14 mouse cellular contexts compared by ENCODE assay signal in the genomic region with DNA sequence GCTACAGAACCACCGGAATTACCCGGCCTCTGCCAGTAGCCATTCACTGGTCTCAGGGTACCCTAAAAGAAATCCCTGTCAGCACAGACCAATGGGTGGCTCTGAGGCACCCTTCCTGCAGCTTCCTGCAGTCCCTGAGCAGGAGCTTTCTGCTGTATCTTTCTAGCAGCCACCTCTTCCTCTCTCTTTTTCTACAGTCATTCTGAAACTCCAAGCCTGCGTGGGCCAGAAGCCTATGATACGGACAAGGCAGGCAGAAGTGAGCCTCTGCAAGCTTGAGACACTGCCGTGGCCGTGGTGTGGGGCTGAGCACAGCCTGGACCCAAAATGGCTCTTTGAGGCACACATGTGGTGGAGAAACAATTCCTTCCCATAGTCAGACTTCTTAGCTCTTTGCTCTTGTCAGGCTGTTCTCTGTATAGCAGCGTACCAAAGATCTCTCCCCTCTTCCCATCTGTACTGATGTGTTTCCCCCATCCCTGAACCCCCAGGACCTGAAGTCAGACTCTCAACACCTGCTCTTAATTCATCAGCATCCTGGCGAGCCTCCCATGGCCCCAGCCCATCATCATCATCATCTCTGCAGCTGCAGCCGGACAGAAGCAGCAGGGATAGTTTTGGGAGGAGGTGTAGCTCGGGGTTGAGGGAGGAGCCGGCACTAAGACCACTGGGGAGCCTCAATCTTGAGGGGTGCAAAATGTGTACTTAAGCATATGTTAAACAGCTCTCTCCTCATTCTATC. TPM values are rescaled to one million over a fixed set of nuclear protein-coding genes. Genes with fewer than 3 reads are reported as not detected.
A peak's percentile ranks its signal among the peaks of the same experiment; 100 is the strongest.
DNase-seq lines count a peak whose midpoint lies in the region; ATAC-seq and TF ChIP-seq lines count a peak whose summit lies in the region.
"Had no signal": no experiment of that assay in that cellular context is flagged by ENCODE, and none has a peak within 500 bp of the region (broad histone marks: within the 10 kb centered on the region; RNA-seq: fewer than 3 reads in every experiment).

No protein-coding gene starts in this region.

- peaks cover 38% of the 10 kb centered on the region for H3K79me3 ChIP-seq in C2C12 (ENCODE audit: low read depth)

- peaks cover 47% of the 10 kb centered on the region for H3K4me1 ChIP-seq in hindbrain, embryonic 10.5 days (replicated peaks)
- H3K4me1 ChIP-seq in hindbrain, embryonic 16.5 days (ENCODE audit: control insufficient read depth, insufficient read depth, low read depth, low read length) = peaks cover 14% of the 10 kb centered on the region

- H3K4me2 ChIP-seq in hindbrain, embryonic 16.5 days (ENCODE audit: low read length) = no peak overlapping the region
- H3K4me2 ChIP-seq: heart, embryonic 13.5 days; limb, embryonic 12.5 days; liver, embryonic 15.5 days had no signal

- no peaks in the 10 kb centered on the region for H3K9me3 ChIP-seq in hindbrain, embryonic 10.5 days
- H3K9me3 ChIP-seq in hindbrain, embryonic 16.5 days (ENCODE audit: control insufficient read depth, low read length) = no peaks in the 10 kb centered on the region
- H3K9me3 ChIP-seq: heart, embryonic 13.5 days; limb, embryonic 12.5 days; liver, embryonic 15.5 days had no signal

- no peak overlapping the region for H3K9ac ChIP-seq in hindbrain, embryonic 16.5 days (ENCODE audit: low read depth, low read length)
- H3K9ac ChIP-seq: heart, embryonic 13.5 days; limb, embryonic 12.5 days; liver, embryonic 15.5 days had no signal

- TF ChIP-seq CTCF in C2C12 (IDR thresholded peaks at IDR 0.05; ENCODE audit: control insufficient read depth, insufficient read depth, insufficient read length) = no peak

- H3K79me2 ChIP-seq in C2C12 (ENCODE audit: control insufficient read depth, insufficient read depth) (peaks cover 82% of the 10 kb centered on the region), macrophage (ENCODE audit: inconsistent target) (peaks cover 74% of the 10 kb centered on the region)

- DNase-seq in hindbrain, embryonic 10.5 days (ENCODE audit: low spot score) = no peak
- DNase-seq in NIH3T3 (ENCODE audit: low read depth) = peak; percentile 44
- DNase-seq in urinary bladder, postnatal 25 days (ENCODE audit: low spot score) = no peak
- DNase-seq in lung, adult 18-20 months = no peak
- DNase-seq: cerebellum, postnatal 14 days; thymus, postnatal 25 days had no signal

- no peaks in the 10 kb centered on the region for H3K36me3 ChIP-seq in hindbrain, embryonic 10.5 days
- no peaks in the 10 kb centered on the region for H3K36me3 ChIP-seq in hindbrain, embryonic 16.5 days (ENCODE audit: control insufficient read depth, insufficient read depth, low read length)
- H3K36me3 ChIP-seq in C2C12 (ENCODE audit: control insufficient read depth, insufficient read depth) (peaks cover 9% of the 10 kb centered on the region), macrophage (ENCODE audit: inconsistent target) (no peaks in the 10 kb centered on the region)
- H3K36me3 ChIP-seq: heart, embryonic 13.5 days; limb, embryonic 12.5 days; liver, embryonic 15.5 days had no signal

- 79% methylated on average over 11 of the region's 11 CpGs for WGBS in hindbrain, embryonic 10.5 days
- 63% methylated on average over 11 of the region's 11 CpGs for WGBS in hindbrain, embryonic 16.5 days
- 88% methylated on average over 11 of the region's 11 CpGs for WGBS in macrophage (ENCODE audit: missing documents)

- peak overlapping the region; percentile 25; the same call in 1 of the 2 replicates for H3K27ac ChIP-seq in hindbrain, embryonic 10.5 days
- no peak overlapping the region for H3K27ac ChIP-seq in hindbrain, embryonic 16.5 days (ENCODE audit: low read depth, low read length)
- H3K27ac ChIP-seq in macrophage = peak overlapping the region; percentile 94
- H3K27ac ChIP-seq: limb, embryonic 12.5 days; liver, embryonic 15.5 days had no signal

- no peaks in the 10 kb centered on the region for H3K27me3 ChIP-seq in hindbrain, embryonic 10.5 days (ENCODE audit: insufficient read depth, poor library complexity, severe bottlenecking)
- no peaks in the 10 kb centered on the region for H3K27me3 ChIP-seq in hindbrain, embryonic 16.5 days (replicated peaks; ENCODE audit: control insufficient read depth, insufficient read depth, low read length)
- no peaks in the 10 kb centered on the region for H3K27me3 ChIP-seq in C2C12 (ENCODE audit: control insufficient read depth, insufficient read depth, insufficient read length)
- H3K27me3 ChIP-seq: heart, embryonic 13.5 days; limb, embryonic 12.5 days; liver, embryonic 15.5 days had no signal

- no peak for ATAC-seq in hindbrain, embryonic 16.5 days
- ATAC-seq: activated CD4-positive, CD25-positive, alpha-beta regulatory T cell, adult 4 months; midbrain, embryonic 16.5 days had no signal

- no peak overlapping the region for H3K4me3 ChIP-seq in hindbrain, embryonic 10.5 days
- no peak overlapping the region for H3K4me3 ChIP-seq in hindbrain, embryonic 16.5 days (ENCODE audit: low read length)
- H3K4me3 ChIP-seq in C2C12 (ENCODE audit: insufficient read depth, poor library complexity, severe bottlenecking) (no peak overlapping the region), macrophage (ENCODE audit: inconsistent target) (no peak overlapping the region)
- H3K4me3 ChIP-seq: heart, embryonic 13.5 days; limb, embryonic 12.5 days; liver, embryonic 15.5 days had no signal

- peak overlapping the region; percentile 7 for H3ac ChIP-seq in C2C12 (ENCODE audit: control insufficient read depth, insufficient read length, low read depth)

TF ChIP-seq in C2C12, 6 proteins besides CTCF, POLR2A, EP300 and RAD21:
- TF ChIP-seq FOSL1 (IDR thresholded peaks at IDR 0.05; ENCODE audit: insufficient read depth, low read length, poor library complexity, severe bottlenecking) (no peak), MYOD1 (IDR thresholded peaks at IDR 0.05; ENCODE audit: control insufficient read depth, insufficient read length, low read depth) (peak; percentile 58)
TF ChIP-seq in C2C12: peak in this region for 1.

RNA-seq across cellular contexts. Expression of a gene that starts 28.4 kb away (rescaled TPM):
- polyA plus RNA-seq in hindbrain, embryonic 10.5 days (2016; fragmentation: Nextera tagmentation; extraction: Ambion mirVana) = 16.1 and 19.3 TPM in 2 replicates
- 48.8 and 50.1 TPM in 2 replicates for polyA plus RNA-seq in hindbrain, embryonic 16.5 days (2015; fragmentation: Nextera tagmentation; extraction: Ambion mirVana)
- polyA plus RNA-seq in C2C12 (2012; fragmentation: generic; extraction: Trizol) (22.2 TPM), macrophage (2018) (23.0 to 33.0 TPM (median 24.1 TPM) in 3 replicates)
- total RNA-seq in macrophage (2018; cell fraction: chromatin; rRNA removed) = 100 to 1,000 TPM in 23 of 26 experiments, 10 to 100 TPM in 3; 59.0 to 292 (median 135) TPM
- 10 to 100 TPM; 16.1 to 57.6 (median 32.9) TPM for total RNA-seq in macrophage (2018; cell fraction: cytosol; rRNA removed)
- total RNA-seq in macrophage (2018; cell fraction: nucleus; rRNA removed) = 100 to 1,000 TPM in 6 of 26 experiments, 10 to 100 TPM in 20; 40.7 to 174 (median 60.5) TPM
